Mouse (Mus musculus) heart, postnatal 25 days (tissue): ENCODE data around the gene A230050P20Rik. TPM values are rescaled to one million over a fixed set of nuclear protein-coding genes. Genes with fewer than 3 reads are reported as not detected.
A peak's percentile ranks its signal among the peaks of the same experiment; 100 is the strongest.

Experiments
- DNase-seq: peaks from one replicate; pipeline ENCODE4 v3.0.0; 2022; ENCODE audit warnings: low spot score
- intact Hi-C: fragments of 180-260 bp; cut with DNase I; formaldehyde crosslinking; loops from one replicate; pipeline ENCODE4 v1.15.1; 2025
- total RNA-seq, 2 experiments: library from RNA; stranded (reverse); gene quantifications; 2 replicates each; pipeline ENCODE4 v1.2.3; 2021

The A230050P20Rik gene
- total RNA-seq, 2 experiments from 2014 or later, result 4.0 to 4.2 TPM

DNA sequence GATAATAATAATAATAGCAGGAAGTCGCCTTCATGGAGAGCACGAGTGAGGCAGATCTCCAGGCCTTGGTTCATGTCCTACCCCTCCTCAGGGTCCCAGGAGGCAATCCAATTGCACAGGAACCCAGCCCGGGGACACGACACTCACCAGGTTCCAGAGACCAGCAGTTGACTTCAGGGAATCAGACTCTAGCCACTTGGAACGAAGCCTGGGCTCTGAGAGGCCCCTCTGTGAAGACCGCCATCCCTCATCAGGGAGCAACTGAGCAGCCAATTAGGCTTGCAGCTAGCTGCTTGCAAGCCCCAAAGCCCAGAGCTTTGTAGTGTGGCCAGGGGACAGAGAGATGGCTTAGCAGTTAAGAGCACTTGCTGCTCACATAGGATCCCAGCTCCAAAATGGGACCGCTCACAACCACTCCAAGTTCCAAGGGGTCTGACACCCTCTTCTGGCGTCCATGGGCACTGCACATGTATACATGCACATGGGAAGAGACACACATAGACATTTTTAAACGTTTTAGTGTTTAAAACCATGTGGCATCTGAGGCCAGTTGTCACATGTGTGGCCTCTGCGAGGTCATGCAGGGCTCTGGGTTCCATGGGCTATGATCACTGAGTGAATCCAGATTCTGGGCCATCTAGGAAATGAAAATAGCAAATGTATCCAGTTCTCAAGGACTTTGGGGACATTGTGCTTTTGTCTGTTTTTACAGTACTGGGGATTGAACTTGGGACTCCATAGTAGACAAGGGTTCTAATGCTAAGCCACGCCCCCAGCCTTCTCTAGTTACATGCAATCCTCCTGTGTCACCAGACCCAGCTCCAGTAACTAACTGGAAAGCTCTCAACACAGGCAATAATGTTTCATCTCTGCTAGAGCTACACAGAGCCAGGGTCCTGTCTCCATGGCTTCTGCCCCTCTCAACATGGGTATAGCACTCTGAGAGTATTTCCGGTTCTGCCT, 2.0 kb downstream of the A230050P20Rik start:
- intact Hi-C loops, result no loop called here
- DNase-seq, result no peak

DNA sequence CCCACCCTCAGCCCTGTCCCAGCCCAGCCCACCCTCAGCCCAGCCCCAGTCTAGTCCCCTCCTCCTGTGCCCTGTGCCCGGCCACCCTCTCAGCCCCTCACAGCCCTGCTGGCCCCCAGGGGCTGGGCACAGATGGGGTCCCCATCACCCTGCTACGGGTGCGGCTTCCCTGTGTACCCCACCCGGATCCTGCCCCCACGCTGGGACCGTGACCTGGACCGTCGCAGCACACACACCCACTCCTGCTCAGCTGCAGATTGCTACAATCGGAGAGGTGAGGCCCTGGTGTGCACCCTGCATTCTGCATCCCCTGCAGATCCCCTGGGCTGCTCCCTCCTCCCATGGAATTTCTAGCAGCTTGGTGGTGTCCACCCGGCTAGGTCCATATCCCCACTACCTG, 4.5 kb downstream of the A230050P20Rik start:
- DNase-seq, result no peak
- intact Hi-C loops, result no loop called here

DNA sequence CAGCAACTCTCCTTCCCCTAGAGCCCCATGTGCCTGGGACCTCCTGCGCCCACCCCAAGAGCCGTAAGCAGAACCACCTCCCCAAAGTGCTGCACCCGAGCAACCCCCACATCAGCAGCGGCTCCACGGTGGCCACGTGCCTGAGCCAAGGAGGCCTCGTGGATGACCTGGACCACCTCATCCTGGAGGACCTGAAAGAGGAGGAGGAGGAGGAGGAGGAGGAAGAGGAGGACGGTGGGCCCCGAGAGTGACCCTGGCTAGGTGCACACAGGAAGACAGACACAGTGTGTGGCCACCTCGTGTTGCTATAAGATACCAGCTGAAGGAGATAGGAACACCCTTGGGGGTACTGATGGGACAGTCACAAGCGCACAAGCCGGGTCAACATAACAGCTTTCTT, 5.1 kb downstream of the A230050P20Rik start:
- intact Hi-C loops, result no loop called here
- no peak for DNase-seq

DNA sequence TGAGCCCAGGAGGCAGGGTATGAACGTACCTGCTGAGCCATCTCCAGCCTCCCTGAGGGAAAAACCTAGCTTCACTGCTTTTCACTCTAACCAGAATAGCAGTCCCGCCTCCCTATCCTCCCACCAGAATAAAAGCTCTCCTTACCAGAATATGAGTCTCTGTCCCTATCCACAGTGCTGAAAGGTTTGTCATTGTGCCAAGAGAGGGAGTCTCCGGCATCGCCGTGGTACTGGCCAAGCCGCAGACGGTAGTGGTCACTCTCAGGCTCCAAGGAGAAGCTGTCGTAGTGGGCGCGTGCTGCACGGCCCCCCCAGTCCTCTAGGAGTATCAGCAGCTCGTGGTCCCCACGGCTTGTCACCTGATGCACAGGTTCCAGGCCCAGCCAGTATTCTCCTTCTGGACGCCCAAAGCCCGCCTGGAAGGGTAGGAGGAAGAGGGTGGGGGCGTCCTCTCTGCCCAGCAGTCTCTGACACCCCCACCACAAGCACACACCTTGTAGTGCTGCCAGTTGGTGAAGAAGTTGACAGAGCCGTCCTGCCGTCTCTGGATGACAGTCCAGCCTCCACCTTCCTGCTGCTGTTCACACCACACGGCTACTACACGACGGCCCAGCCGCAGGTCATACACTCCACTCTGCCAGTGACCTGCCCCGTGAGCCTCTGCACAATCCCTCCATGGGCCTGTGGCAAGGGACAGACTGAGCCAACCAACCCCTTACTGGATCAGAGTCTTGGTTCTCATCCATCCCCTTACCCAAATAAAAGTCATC, 6.8 kb downstream of the A230050P20Rik start:
- intact Hi-C loops, result no loop called here
- DNase-seq, result no peak

DNA sequence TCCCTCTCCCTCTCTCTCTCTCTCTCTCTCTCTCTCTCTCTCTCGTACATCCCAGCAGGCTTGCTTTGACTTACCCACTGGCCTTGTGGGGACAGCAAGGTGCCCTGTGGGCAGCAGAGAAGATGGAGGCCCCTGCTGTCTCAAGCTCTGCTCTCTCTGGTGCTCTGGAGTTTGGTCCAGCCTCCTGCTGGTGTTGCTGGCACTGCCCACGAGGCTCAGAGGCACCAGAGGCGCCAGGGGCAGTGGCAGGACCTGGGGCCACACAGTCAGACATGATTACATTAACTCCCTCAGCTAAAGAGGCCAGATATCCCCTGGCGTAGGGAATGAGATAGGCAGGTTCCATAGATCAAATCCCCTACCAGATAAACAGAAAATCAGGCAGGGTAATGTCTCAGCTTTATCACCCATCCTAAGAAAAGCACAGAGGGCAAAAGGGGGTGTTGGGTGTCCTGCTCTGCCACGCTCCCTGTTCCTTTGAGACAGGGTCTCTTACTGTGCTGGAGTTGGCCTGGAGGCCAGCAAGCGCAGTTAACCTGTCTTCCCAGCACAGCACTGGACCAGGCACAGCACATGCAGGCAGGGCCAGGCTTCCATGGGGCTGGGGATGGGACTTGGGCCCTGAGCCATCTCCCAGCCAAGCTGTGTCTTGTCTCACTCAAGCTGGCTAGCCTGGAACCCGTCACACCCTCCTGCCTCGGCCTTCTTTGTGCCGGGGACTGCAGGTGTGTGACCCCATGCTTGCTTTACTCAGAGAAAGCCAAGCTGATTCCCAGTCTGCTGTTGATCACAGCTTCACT, 8.1 kb downstream of the A230050P20Rik start:
- no peak for DNase-seq
- intact Hi-C loops, result no loop called here

DNA sequence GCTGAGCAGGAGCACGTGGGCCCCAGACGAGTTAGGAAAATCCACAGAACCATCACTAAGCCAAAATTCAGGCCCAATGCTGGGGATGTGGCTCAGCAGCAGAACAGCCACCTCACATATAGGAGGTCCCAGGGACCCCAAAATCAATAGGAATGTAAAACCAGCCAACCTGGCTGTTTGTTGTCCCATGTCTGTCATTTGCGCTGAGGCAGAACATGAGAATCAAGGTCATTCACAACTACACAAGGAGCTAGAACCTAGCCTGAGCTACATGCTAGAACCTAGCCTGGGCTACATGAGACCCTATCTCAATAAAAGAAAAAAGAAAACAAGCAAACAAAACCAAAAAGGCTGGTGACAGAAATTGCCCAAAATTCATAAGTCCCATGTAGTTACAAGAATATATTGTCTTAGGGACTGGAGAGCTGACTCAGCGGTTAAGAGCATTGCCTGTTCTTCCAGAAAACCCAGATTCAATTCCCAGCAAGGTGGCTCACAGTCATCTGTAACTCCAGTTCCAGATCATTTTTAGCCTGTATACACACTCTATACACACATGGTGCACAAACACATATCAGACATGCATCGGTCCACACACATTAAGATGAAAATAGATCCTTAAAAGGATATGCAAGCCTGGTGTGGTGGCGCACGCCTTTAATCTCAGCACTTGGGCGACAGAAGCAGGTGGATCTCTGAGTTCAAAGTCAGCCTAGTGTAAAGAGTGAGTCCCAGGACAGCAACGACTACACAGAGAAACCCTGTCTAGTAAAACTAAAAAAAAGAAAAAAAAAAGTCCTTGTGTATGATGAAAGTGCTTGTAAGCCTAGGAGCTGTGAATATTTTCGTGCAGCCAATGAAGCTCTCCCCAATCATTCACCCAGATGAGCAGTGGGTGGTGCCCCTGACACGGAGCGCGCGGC, 8.9 kb downstream of the A230050P20Rik start:
- DNase-seq, result no peak
- intact Hi-C loops, result no loop called here

GRCm38 (mm10) chr9:20878041-20878709, 9.7 kb downstream of the A230050P20Rik start:
- DNase-seq, result peak; percentile 100
- intact Hi-C loops, result no loop called here

GRCm38 (mm10) chr9:20878710-20879065, 10.2 kb downstream of the A230050P20Rik start:
- intact Hi-C loops, result no loop called here
- no peak for DNase-seq

DNA sequence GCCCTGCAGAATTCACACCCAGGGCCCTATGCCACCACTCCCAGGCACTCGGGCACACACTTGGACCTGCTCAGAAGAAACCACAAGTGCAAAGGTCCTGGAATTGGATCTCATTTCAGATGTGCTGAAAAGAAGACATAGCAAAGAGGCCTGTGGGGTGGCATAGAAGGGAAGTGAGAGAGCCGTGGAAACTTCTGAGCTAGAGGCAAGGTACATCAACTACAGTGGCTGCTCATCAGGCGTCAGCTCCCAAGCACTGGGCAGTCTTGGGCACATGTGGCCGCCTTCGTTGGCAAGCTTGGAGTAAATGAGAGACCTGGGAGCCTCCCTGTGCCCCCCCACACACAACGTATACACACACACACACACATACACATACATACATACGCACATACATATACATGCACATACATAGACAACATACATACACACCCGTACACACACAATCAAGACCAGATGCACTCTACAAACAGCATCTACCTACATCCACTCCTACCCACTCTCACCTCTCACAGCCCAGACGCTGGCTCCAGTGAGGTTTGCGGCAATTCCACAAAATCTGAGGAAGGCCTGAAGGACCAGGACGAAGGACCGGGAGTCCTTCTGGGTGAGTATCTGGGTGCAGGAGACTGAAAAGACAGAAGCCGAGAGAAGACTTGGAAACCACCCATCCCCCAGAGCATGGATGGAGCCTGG, 10.8 kb downstream of the A230050P20Rik start, which contains the start of gene Angptl6:
Angptl6 (minus strand) TSS at position 631 of the 696 bp plus-strand sequence.
- DNase-seq, result no peak
- intact Hi-C loops, result no loop called here

GRCm38 (mm10) chr9:20886563-20886962, 18.1 kb downstream of the A230050P20Rik start:
- DNase-seq, result no peak
- intact Hi-C loops, result no loop called here

- DNase-seq, result no peak
- intact Hi-C loops, result no loop called here
These were observed 18.7 kb downstream of the A230050P20Rik start for GRCm38 (mm10) chr9:20887191-20887590.

- intact Hi-C loops, result no loop called here
- DNase-seq, result peak; percentile 92
These were observed 19.4 kb downstream of the A230050P20Rik start, which contains the start of gene Ppan for GRCm38 (mm10) chr9:20887704-20888385. Gene Ppan (plus strand): TSS chr9:20888175.

DNA sequence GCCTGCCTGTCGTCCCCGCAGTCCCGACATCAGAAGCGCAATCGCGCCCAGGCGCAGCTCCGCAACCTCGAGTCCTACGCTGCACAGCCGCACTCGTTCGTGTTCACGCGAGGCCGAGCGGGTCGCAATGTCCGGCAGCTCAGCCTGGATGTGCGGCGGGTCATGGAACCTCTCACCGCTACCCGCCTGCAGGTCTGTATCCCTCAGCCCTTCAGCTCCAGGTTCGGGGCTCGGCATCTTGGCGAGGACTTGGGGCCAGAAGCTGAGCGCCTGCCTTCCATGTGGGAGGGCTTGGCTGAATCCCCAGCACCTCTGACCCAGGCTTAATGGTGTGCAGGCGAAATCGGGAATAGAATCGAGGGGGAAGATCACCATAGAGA, 19.9 kb downstream of the A230050P20Rik start:
- intact Hi-C loops, result no loop called here
- DNase-seq, result no peak

DNA sequence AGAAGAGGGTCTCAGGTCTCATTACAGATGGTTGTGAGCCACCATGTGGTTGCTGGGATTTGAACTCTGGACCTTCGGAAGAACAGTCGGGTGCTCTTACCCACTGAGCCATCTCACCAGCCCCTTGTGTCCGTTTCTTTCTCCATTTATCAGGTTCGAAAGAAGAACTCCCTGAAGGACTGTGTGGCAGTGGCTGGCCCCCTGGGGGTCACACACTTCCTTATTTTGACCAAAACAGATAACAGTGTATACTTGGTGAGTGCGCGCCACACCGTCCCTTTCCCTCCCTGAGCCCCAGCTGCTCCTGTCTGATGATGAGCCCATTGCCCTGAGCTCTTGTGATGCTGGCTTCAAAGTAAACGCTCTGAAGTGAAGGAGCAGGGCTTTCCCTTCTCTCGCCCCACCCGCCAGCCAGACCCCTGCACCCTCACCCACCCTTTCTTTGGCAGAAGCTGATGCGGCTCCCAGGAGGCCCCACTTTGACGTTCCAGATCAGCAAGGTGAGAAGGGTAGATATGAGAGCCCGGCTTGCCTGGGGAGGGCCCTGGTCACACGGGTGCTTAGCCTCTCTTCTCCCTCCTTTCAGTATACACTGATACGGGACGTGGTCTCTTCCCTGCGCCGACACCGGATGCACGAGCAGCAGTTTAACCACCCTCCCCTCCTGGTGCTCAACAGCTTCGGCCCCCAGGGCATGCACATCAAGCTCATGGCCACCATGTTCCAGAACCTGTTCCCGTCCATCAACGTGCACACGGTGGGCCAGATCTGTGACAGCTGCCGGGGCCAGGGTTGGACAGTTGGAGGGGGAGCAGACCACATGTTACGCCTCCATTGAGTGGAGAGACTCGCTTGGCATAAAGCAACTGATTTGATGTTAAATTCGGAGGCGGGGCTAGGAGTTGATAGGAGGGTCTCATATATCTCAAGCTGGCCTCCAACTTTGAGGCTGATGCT, 21.0 kb downstream of the A230050P20Rik start:
- no peak for DNase-seq
- intact Hi-C loops, result no loop called here

- DNase-seq, result no peak
- intact Hi-C loops, result no loop called here
These were observed 22.0 kb downstream of the A230050P20Rik start for GRCm38 (mm10) chr9:20890411-20890810.

GRCm38 (mm10) chr9:20891339-20892103, 23.1 kb downstream of the A230050P20Rik start:
- no peak for DNase-seq
- intact Hi-C loops, result no loop called here
